Mouse (Mus musculus): Measurements from ENCODE around the gene Axin2. TPM values are rescaled to one million over a fixed set of nuclear protein-coding genes. Genes with fewer than 3 reads are reported as not detected.

Gene Axin2
- total and polyA plus RNA-seq, 3 experiments, result 14.2 to 29.9 (median 16.6) TPM

DNA sequence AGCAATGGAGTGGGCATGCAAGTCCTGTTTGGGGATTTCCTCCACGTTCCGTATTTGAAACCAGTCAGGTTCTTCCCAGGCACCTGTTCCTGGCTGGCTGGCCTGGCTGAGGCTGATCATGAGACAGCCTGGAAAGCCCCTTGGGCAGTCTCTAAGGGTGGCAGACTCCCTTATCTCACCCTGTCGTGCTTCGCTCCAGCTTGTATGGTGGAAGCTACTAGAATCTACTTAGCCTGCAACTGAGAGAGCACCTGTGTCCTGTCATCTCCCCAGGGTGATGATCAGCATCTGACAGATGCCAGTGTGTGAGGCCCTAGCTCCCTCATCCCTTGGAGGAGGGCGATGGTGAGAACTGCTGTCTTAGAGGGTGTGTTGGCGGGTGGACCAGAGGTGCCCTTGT, 21.7 kb upstream of the Axin2 start:
- dilution Hi-C loops (cut with MboI; ENCODE audit: extremely low pct_ligation_motif_present, extremely low pct_unique_long_range_greater_than_20kb, low sequenced_read_pairs) (no loop called here), in situ Hi-C loops (cut with MboI; ENCODE audit: low pct_ligation_motif_present, low pct_unique_long_range_greater_than_20kb, low sequenced_read_pairs) (no loop called here)
- Histone ChIP-seq H3K4me3 (replicated peaks in 1 of 3; ENCODE audit: low read depth in 2 of 3, low read length in 2 of 3, poor library complexity in 1 of 3) (no peak overlapping the region), H3K79me2 (replicated peaks; ENCODE audit: control insufficient read depth, extremely low read depth, insufficient read depth, poor library complexity, severe bottlenecking) (no peaks in the 10 kb centered on the region), H3K27ac (ENCODE audit: insufficient read depth, low read depth) (peak overlapping the region; percentile 27; the same call in 1 of the 2 replicates), H3K4me1 (ENCODE audit: control insufficient read depth in 1 of 2, insufficient read depth in 2 of 2) (peaks cover 31 to 96% of the 10 kb centered on the region in 2 experiments), H3K9me3 (replicated peaks; ENCODE audit: low read length) (no peaks in the 10 kb centered on the region), H3K4me2 (ENCODE audit: insufficient read depth, low read depth, poor library complexity, severe bottlenecking) (peak overlapping the region; percentile 10; the same call in 1 of the 2 replicates), H3K36me3 (replicated peaks in 1 of 2; ENCODE audit: control insufficient read depth in 1 of 2, insufficient read depth in 1 of 2, low read length in 1 of 2) (no peaks in the 10 kb centered on the region), H3K27me3 (replicated peaks) (no peaks in the 10 kb centered on the region), H3K9ac (ENCODE audit: insufficient read depth, low read depth) (no peak overlapping the region)
- DNase-seq (ENCODE audit: extremely low read depth), result peak; percentile 93
- no peak for TF ChIP-seq ZNF384 (IDR thresholded peaks at IDR 0.05; ENCODE audit: low read depth, low read length)
- no peak for TF ChIP-seq POLR2AphosphoS2 (IDR thresholded peaks at IDR 0.05; ENCODE audit: low read depth, low read length)
- no peak for TF ChIP-seq POLR2A (IDR thresholded peaks at IDR 0.05; ENCODE audit: low read depth, low read length)
- TF ChIP-seq HCFC1 (IDR thresholded peaks at IDR 0.05; ENCODE audit: low read depth, low read length), result no peak
- peak; percentile 60 for TF ChIP-seq MYC (IDR thresholded peaks at IDR 0.05; ENCODE audit: low read depth, low read length)
- peak; percentile 99 for TF ChIP-seq TCF12 (IDR thresholded peaks at IDR 0.05; ENCODE audit: low read depth, low read length)
- TF ChIP-seq SIN3A (IDR thresholded peaks at IDR 0.05; ENCODE audit: low read length), result 0 out of 2 replicates have a peak, but pooled peaks have one; percentile 54
- no peak for TF ChIP-seq PAX5 (IDR thresholded peaks at IDR 0.05; ENCODE audit: low read length)
- 0 out of 2 replicates have a peak, but pooled peaks have one; percentile 21 for TF ChIP-seq KAT2A (IDR thresholded peaks at IDR 0.05; ENCODE audit: insufficient replicate concordance, low read length)
- TF ChIP-seq ETS1 (conservative IDR thresholded peaks at IDR 0.05; ENCODE audit: low read depth, low read length), result peak; percentile 91
- TF ChIP-seq NRF1 (IDR thresholded peaks at IDR 0.05; ENCODE audit: low read depth, low read length), result no peak
- TF ChIP-seq ELF1 (IDR thresholded peaks at IDR 0.05; ENCODE audit: low read depth, low read length), result peak; percentile 17; the same call in 1 of the 2 replicates
- no peak for TF ChIP-seq JUN (IDR thresholded peaks at IDR 0.05; ENCODE audit: insufficient read depth, low read depth, low read length)
- TF ChIP-seq E2F4 (IDR thresholded peaks at IDR 0.05; ENCODE audit: insufficient replicate concordance, low read depth, low read length), result no peak
- no peak for TF ChIP-seq SMC3 (IDR thresholded peaks at IDR 0.05; ENCODE audit: low read depth, low read length)
- no peak; the same call in 1 of the 2 replicates for TF ChIP-seq TBP (conservative IDR thresholded peaks at IDR 0.05; ENCODE audit: low read depth, low read length)
- TF ChIP-seq CTCF (conservative IDR thresholded peaks at IDR 0.05 in 1 of 2, IDR thresholded peaks at IDR 0.05 in 1 of 2; ENCODE audit: low read depth in 2 of 2, low read length in 2 of 2), result no peak
- TF ChIP-seq BHLHE40 (IDR thresholded peaks at IDR 0.05; ENCODE audit: low read depth, low read length), result peak; percentile 77
- no peak for TF ChIP-seq USF2 (conservative IDR thresholded peaks at IDR 0.05; ENCODE audit: low read depth, low read length)
- 0 out of 2 replicates have a peak, but pooled peaks have one; percentile 48 for TF ChIP-seq CHD2 (IDR thresholded peaks at IDR 0.05; ENCODE audit: low read length)
- no peak for TF ChIP-seq USF1 (IDR thresholded peaks at IDR 0.05; ENCODE audit: low read depth, low read length)
- 0 out of 2 replicates have a peak, but pooled peaks have one; percentile 40 for TF ChIP-seq MAFK (IDR thresholded peaks at IDR 0.05; ENCODE audit: insufficient replicate concordance, low read length)
- no peak for TF ChIP-seq GABPA (IDR thresholded peaks at IDR 0.05; ENCODE audit: insufficient replicate concordance, low read depth, low read length)
- TF ChIP-seq JUND (conservative IDR thresholded peaks at IDR 0.05; ENCODE audit: low read depth, low read length), result no peak
- TF ChIP-seq EP300 (IDR thresholded peaks at IDR 0.05; ENCODE audit: low read length), result peak; percentile 92
- TF ChIP-seq NELFE (IDR thresholded peaks at IDR 0.05; ENCODE audit: low read depth, low read length), result no peak
- TF ChIP-seq MEF2A (IDR thresholded peaks at IDR 0.05; ENCODE audit: borderline replicate concordance, low read depth, low read length), result peak; percentile 73; the same call in 1 of the 2 replicates
- TF ChIP-seq UBTF (IDR thresholded peaks at IDR 0.05; ENCODE audit: low read depth, low read length), result no peak
- no peak; the same call in 1 of the 2 replicates for TF ChIP-seq MAZ (IDR thresholded peaks at IDR 0.05; ENCODE audit: low read depth, low read length)
- 0 out of 2 replicates have a peak, but pooled peaks have one; percentile 74 for TF ChIP-seq CHD1 (IDR thresholded peaks at IDR 0.05; ENCODE audit: low read depth, low read length)
- no peak for TF ChIP-seq ZMIZ1 (IDR thresholded peaks at IDR 0.05; ENCODE audit: low read depth, low read length)
- TF ChIP-seq ZC3H11A (IDR thresholded peaks at IDR 0.05; ENCODE audit: low read depth, low read length), result no peak
- no peak for TF ChIP-seq ZKSCAN1 (IDR thresholded peaks at IDR 0.05; ENCODE audit: borderline replicate concordance, low read depth, low read length)
- TF ChIP-seq MXI1 (IDR thresholded peaks at IDR 0.05; ENCODE audit: low read depth, low read length), result no peak
- TF ChIP-seq RCOR1 (conservative IDR thresholded peaks at IDR 0.05; ENCODE audit: low read depth, low read length), result 0 out of 2 replicates have a peak, but pooled peaks have one; percentile 11
- TF ChIP-seq MAX (IDR thresholded peaks at IDR 0.05; ENCODE audit: low read length), result peak; percentile 71; the same call in 1 of the 2 replicates
- TF ChIP-seq RAD21 (IDR thresholded peaks at IDR 0.05; ENCODE audit: low read depth, low read length), result peak; percentile 18
- peak; percentile 58 for TF ChIP-seq IRF4 (IDR thresholded peaks at IDR 0.05; ENCODE audit: low read depth, low read length)
